Mouse (Mus musculus) neural tube, embryonic 13.5 days (tissue): ENCODE results near the gene Edn1. TPM values are rescaled to one million over a fixed set of nuclear protein-coding genes. Genes with fewer than 3 reads are reported as not detected.

Source experiments
- ATAC-seq: fragments of 200-750 bp; cut with Nextera tagmentation; 2 replicates; pipeline ENCODE4 v1.8.0; 2017; ENCODE audit warnings: low read depth, mild to moderate bottlenecking, moderate TSS enrichment, moderate library complexity
- H3K27ac ChIP-seq: fragments of 300-500 bp; sonication (generic); replicated peaks from 2 replicates; pipeline ENCODE4 v1.5.1; 2015; ENCODE audit warnings: moderate library complexity, mild to moderate bottlenecking, inconsistent platforms
- H3K27me3 ChIP-seq: fragments of 300-500 bp; sonication (generic); 2 replicates; pipeline ENCODE4 v1.6.1; 2015; ENCODE audit warnings: mild to moderate bottlenecking, inconsistent platforms
- H3K36me3 ChIP-seq: fragments of 300-500 bp; sonication (generic); 2 replicates; pipeline ENCODE4 v1.6.1; 2015; ENCODE audit warnings: mild to moderate bottlenecking, inconsistent platforms
- H3K4me1 ChIP-seq: fragments of 300-500 bp; sonication (generic); replicated peaks from 2 replicates; pipeline ENCODE4 v1.6.1; 2015; ENCODE audit warnings: inconsistent platforms
- H3K4me2 ChIP-seq: fragments of 300-500 bp; sonication (generic); 2 replicates; pipeline ENCODE4 v1.6.1; 2015; ENCODE audit warnings: inconsistent platforms, mild to moderate bottlenecking, moderate library complexity
- H3K4me3 ChIP-seq: fragments of 300-500 bp; sonication (generic); 2 replicates; pipeline ENCODE4 v1.5.1; 2015; ENCODE audit warnings: mild to moderate bottlenecking, inconsistent platforms
- H3K9ac ChIP-seq: fragments of 300-500 bp; sonication (generic); 2 replicates; pipeline ENCODE4 v1.6.1; 2015; ENCODE audit warnings: moderate library complexity, mild to moderate bottlenecking, inconsistent platforms
- H3K9me3 ChIP-seq: fragments of 300-500 bp; sonication (generic); 2 replicates; pipeline ENCODE4 v1.6.1; 2016; ENCODE audit warnings: inconsistent platforms
- WGBS: fragments of 180-500 bp; shearing (Covaris S2); methylation state at CpG from one replicate; pipeline ENCODE4 v1.1.7; 2015; 5-methylcytosine and 5-hydroxymethylcytosine counted together
- polyA plus RNA-seq: library from polyadenylated mRNA; unstranded; fragments of >200 nt; fragmentation: Nextera tagmentation; extraction: Ambion mirVana; gene quantifications from 2 replicates; pipeline ENCODE4 v1.2.1, GENCODE M21; 2015

The Edn1 gene
- polyA plus RNA-seq, 1 experiment from 2014 or later = 3.0 TPM

GRCm38 (mm10) chr13:42298766-42299165 is 2.5 kb upstream of the Edn1 start:
- no peaks in the 10 kb centered on the region for H3K9me3 ChIP-seq
- no peak overlapping the region for H3K9ac ChIP-seq
- no peaks in the 10 kb centered on the region for H3K36me3 ChIP-seq
- peaks cover 23% of the 10 kb centered on the region for H3K4me1 ChIP-seq
- no peak overlapping the region for H3K4me2 ChIP-seq
- H3K4me3 ChIP-seq = no peak overlapping the region
- no peak for ATAC-seq
- no peak overlapping the region for H3K27ac ChIP-seq
- H3K27me3 ChIP-seq = peaks cover 38% of the 10 kb centered on the region

GRCm38 (mm10) chr13:42300567-42300966 is 709 bp upstream of the Edn1 start:
- H3K27me3 ChIP-seq = peaks cover 54% of the 10 kb centered on the region
- no peaks in the 10 kb centered on the region for H3K9me3 ChIP-seq
- peak overlapping the region; percentile 43 for H3K4me3 ChIP-seq
- no peak overlapping the region for H3K27ac ChIP-seq
- peak overlapping the region; percentile 77 for H3K4me2 ChIP-seq
- no peaks in the 10 kb centered on the region for H3K36me3 ChIP-seq
- 5% methylated on average over 11 of the region's 11 CpGs for WGBS
- 0 out of 2 replicates have a peak, but pooled peaks have one; percentile 32 for ATAC-seq
- H3K4me1 ChIP-seq = peaks cover 23% of the 10 kb centered on the region
- H3K9ac ChIP-seq = peak overlapping the region; percentile 52; the same call in 1 of the 2 replicates

GRCm38 (mm10) chr13:42301961-42302861 is 935 bp downstream of the Edn1 start:
- Histone ChIP-seq H3K4me1 (peaks cover 23% of the 10 kb centered on the region), H3K4me3 (peak overlapping the region; percentile 43), H3K9ac (peak overlapping the region; percentile 52), H3K9me3 (no peaks in the 10 kb centered on the region), H3K36me3 (no peaks in the 10 kb centered on the region), H3K4me2 (peak overlapping the region; percentile 77), H3K27ac (no peak overlapping the region), H3K27me3 (peaks cover 54% of the 10 kb centered on the region)
- 10% methylated on average over 27 of the region's 27 CpGs for WGBS
- no peak for ATAC-seq

- WGBS = 40% methylated on average over 11 of the region's 11 CpGs
- no peak for ATAC-seq
- Histone ChIP-seq H3K36me3 (no peaks in the 10 kb centered on the region), H3K4me1 (peaks cover 23% of the 10 kb centered on the region), H3K27me3 (peaks cover 54% of the 10 kb centered on the region), H3K27ac (no peak overlapping the region), H3K9ac (no peak overlapping the region), H3K4me3 (peak overlapping the region; percentile 43; the same call in 1 of the 2 replicates), H3K4me2 (peak overlapping the region; percentile 9), H3K9me3 (no peaks in the 10 kb centered on the region)
Observed at GRCm38 (mm10) chr13:42303180-42303929, 2.1 kb downstream of the Edn1 start.

GRCm38 (mm10) chr13:42304139-42304538 is 2.9 kb downstream of the Edn1 start:
- H3K27ac ChIP-seq = no peak overlapping the region
- H3K27me3 ChIP-seq = peaks cover 54% of the 10 kb centered on the region
- peaks cover 23% of the 10 kb centered on the region for H3K4me1 ChIP-seq
- H3K4me2 ChIP-seq = 0 out of 2 replicates have a peak overlapping the region, but pooled peaks have one; percentile 9
- no peak for ATAC-seq
- no peak overlapping the region for H3K4me3 ChIP-seq
- no peak overlapping the region for H3K9ac ChIP-seq
- 79% methylated on average over 8 of the region's 8 CpGs for WGBS
- H3K9me3 ChIP-seq = no peaks in the 10 kb centered on the region
- H3K36me3 ChIP-seq = no peaks in the 10 kb centered on the region

- H3K27me3 ChIP-seq = peaks cover 32% of the 10 kb centered on the region
- H3K9me3 ChIP-seq = no peaks in the 10 kb centered on the region
- no peak overlapping the region for H3K4me3 ChIP-seq
- H3K4me1 ChIP-seq = peaks cover 8% of the 10 kb centered on the region
- 83% methylated on average over 14 of the region's 14 CpGs for WGBS
- H3K27ac ChIP-seq = no peak overlapping the region
- no peak overlapping the region for H3K9ac ChIP-seq
- no peaks in the 10 kb centered on the region for H3K36me3 ChIP-seq
- no peak for ATAC-seq
- no peak overlapping the region for H3K4me2 ChIP-seq
Observed at GRCm38 (mm10) chr13:42306870-42307800, 5.9 kb downstream of the Edn1 start.

- WGBS = 77% methylated on average over 16 of the region's 16 CpGs
- Histone ChIP-seq H3K9ac (no peak overlapping the region), H3K4me3 (no peak overlapping the region), H3K36me3 (no peaks in the 10 kb centered on the region), H3K9me3 (no peaks in the 10 kb centered on the region), H3K4me2 (no peak overlapping the region), H3K27me3 (peaks cover 18% of the 10 kb centered on the region), H3K27ac (no peak overlapping the region), H3K4me1 (no peaks in the 10 kb centered on the region; the same call in 1 of the 2 replicates)
- ATAC-seq = no peak
Observed at GRCm38 (mm10) chr13:42308368-42309103, 7.3 kb downstream of the Edn1 start.

GRCm38 (mm10) chr13:42309804-42310203 is 8.5 kb downstream of the Edn1 start:
- Histone ChIP-seq H3K27me3 (peaks cover 5% of the 10 kb centered on the region; the same call in 1 of the 2 replicates), H3K9me3 (no peaks in the 10 kb centered on the region), H3K4me2 (no peak overlapping the region), H3K9ac (no peak overlapping the region), H3K27ac (no peak overlapping the region), H3K4me3 (no peak overlapping the region), H3K36me3 (no peaks in the 10 kb centered on the region), H3K4me1 (no peaks in the 10 kb centered on the region; the same call in 1 of the 2 replicates)
- WGBS = 41% methylated on average over 11 of the region's 11 CpGs
- ATAC-seq = no peak

- Histone ChIP-seq H3K4me3 (no peak overlapping the region), H3K27ac (no peak overlapping the region), H3K4me1 (no peaks in the 10 kb centered on the region), H3K4me2 (no peak overlapping the region), H3K36me3 (no peaks in the 10 kb centered on the region), H3K27me3 (no peaks in the 10 kb centered on the region), H3K9me3 (no peaks in the 10 kb centered on the region), H3K9ac (no peak overlapping the region)
- ATAC-seq = no peak
- 90% methylated on average over 1 of the region's 1 CpGs for WGBS
Observed at GRCm38 (mm10) chr13:42315628-42316027, 14.4 kb downstream of the Edn1 start.

GRCm38 (mm10) chr13:42317808-42318207 is 16.5 kb downstream of the Edn1 start:
- Histone ChIP-seq H3K9me3 (no peaks in the 10 kb centered on the region), H3K4me3 (no peak overlapping the region), H3K27ac (no peak overlapping the region), H3K27me3 (no peaks in the 10 kb centered on the region), H3K4me2 (no peak overlapping the region), H3K9ac (no peak overlapping the region), H3K36me3 (no peaks in the 10 kb centered on the region), H3K4me1 (no peaks in the 10 kb centered on the region)
- no peak for ATAC-seq
- WGBS = 84% methylated on average over 4 of the region's 4 CpGs

GRCm38 (mm10) chr13:42328576-42328975 is 27.3 kb downstream of the Edn1 start:
- Histone ChIP-seq H3K9me3 (peaks cover 8% of the 10 kb centered on the region; the same call in 1 of the 2 replicates), H3K27ac (no peak overlapping the region), H3K36me3 (no peaks in the 10 kb centered on the region), H3K4me3 (no peak overlapping the region), H3K27me3 (no peaks in the 10 kb centered on the region), H3K4me2 (no peak overlapping the region), H3K4me1 (no peaks in the 10 kb centered on the region), H3K9ac (no peak overlapping the region)
- ATAC-seq = no peak
- 89% methylated on average over 2 of the region's 2 CpGs for WGBS
